Mouse (Mus musculus) thymus, adult 2 months (tissue): ENCODE data around the gene Itgb1bp1. TPM values are rescaled to one million over a fixed set of nuclear protein-coding genes. Genes with fewer than 3 reads are reported as not detected.

Experiments
- DNase-seq: peaks from one replicate; pipeline ENCODE4 v3.0.0; 2021
- H3K27ac ChIP-seq: fragments of 200-500 bp; 2 replicates; pipeline ENCODE4 v1.5.1; 2012; ENCODE audit warnings: low read length, control low read depth; ENCODE audit not compliant: control insufficient read depth, insufficient read depth
- H3K27me3 ChIP-seq: fragments of 200-500 bp; 2 replicates; pipeline ENCODE4 v1.6.1; 2012; ENCODE audit warnings: mild to moderate bottlenecking, low read length, moderate library complexity, mixed read lengths; ENCODE audit not compliant: control insufficient read depth, insufficient read depth
- H3K36me3 ChIP-seq: fragments of 200-500 bp; 2 replicates; pipeline ENCODE4 v1.6.1; 2012; ENCODE audit warnings: mild to moderate bottlenecking, low read length, moderate library complexity; ENCODE audit not compliant: control insufficient read depth, insufficient read depth
- H3K4me1 ChIP-seq: fragments of 200-500 bp; replicated peaks from 2 replicates; pipeline ENCODE4 v1.6.1; 2012; ENCODE audit warnings: low read length; ENCODE audit not compliant: control insufficient read depth, insufficient read depth
- H3K4me3 ChIP-seq: fragments of 200-500 bp; 2 replicates; pipeline ENCODE4 v1.5.1; 2012; ENCODE audit warnings: mild to moderate bottlenecking, low read length, control low read depth, moderate library complexity; ENCODE audit not compliant: control insufficient read depth, insufficient read depth
- CTCF ChIP-seq: fragments of 200-500 bp; IDR thresholded peaks from 2 replicates; pipeline ENCODE4 v1.5.1; 2012; ENCODE audit warnings: mild to moderate bottlenecking, control low read depth, low read length, moderate library complexity, borderline replicate concordance; ENCODE audit not compliant: control insufficient read depth, poor library complexity, insufficient read depth; ENCODE audit errors: extremely low read depth
- POLR2A ChIP-seq: fragments of 200-500 bp; IDR thresholded peaks from 2 replicates; pipeline ENCODE4 v1.6.1; 2012; ENCODE audit warnings: mild to moderate bottlenecking, low read length, control low read depth, moderate library complexity; ENCODE audit not compliant: control insufficient read depth, poor library complexity, insufficient read depth; ENCODE audit errors: extremely low read depth
- WGBS: fragments of 180-500 bp; shearing (Covaris S2); methylation state at CpG from one replicate; pipeline ENCODE4 v1.1.7; 2018; 5-methylcytosine and 5-hydroxymethylcytosine counted together
- polyA plus RNA-seq: library from polyadenylated mRNA; depleted of rRNA; stranded (reverse); fragments of >200 nt; gene quantifications from 2 replicates; pipeline ENCODE4 v1.2.3, GENCODE M21; 2012

The Itgb1bp1 gene
- polyA plus RNA-seq, 1 experiment: 16.2 TPM

GRCm38 (mm10) chr12:21266784-21267098 lies 19.3 kb downstream of the Itgb1bp1 start:
- TF ChIP-seq CTCF (no peak), POLR2A (no peak)
- H3K36me3 ChIP-seq: peaks cover 22% of the 10 kb centered on the region
- H3K4me3 ChIP-seq: no peak overlapping the region
- H3K27ac ChIP-seq: no peak overlapping the region
- DNase-seq: no peak
- WGBS: 84% methylated on average over 2 of the region's 2 CpGs
- H3K4me1 ChIP-seq: no peaks in the 10 kb centered on the region
- H3K27me3 ChIP-seq: no peaks in the 10 kb centered on the region

- DNase-seq: peak; percentile 42
- Histone ChIP-seq H3K27me3 (no peaks in the 10 kb centered on the region), H3K4me3 (no peak overlapping the region), H3K36me3 (peaks cover 16% of the 10 kb centered on the region), H3K4me1 (no peaks in the 10 kb centered on the region), H3K27ac (no peak overlapping the region)
- TF ChIP-seq POLR2A (no peak), CTCF (peak; percentile 57; the same call in 1 of the 2 replicates)
- 84% methylated on average over 14 of the region's 14 CpGs for WGBS
Observed at GRCm38 (mm10) chr12:21265946-21266783, 19.9 kb downstream of the Itgb1bp1 start.

DNA sequence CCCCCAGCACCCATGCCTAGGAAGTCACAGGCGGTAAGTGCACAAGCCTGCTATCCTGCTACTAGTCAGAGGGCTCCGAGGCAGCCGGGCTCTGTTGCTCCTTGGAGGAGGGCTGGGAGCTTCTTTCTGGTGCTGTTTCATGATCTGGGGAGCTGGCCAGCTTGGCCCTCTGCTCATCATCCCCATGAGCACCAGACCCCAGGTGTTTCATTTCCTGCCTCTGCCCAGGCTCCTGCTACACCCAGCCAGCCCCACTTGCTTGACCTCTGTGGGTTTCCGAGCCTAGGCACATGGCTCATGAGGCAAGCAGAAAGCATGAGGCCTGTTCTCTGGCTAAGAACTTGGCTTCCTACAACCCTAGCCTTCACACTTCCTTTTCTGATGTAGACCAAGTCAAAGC lies 20.6 kb downstream of the Itgb1bp1 start:
- Histone ChIP-seq H3K27ac (no peak overlapping the region), H3K36me3 (peaks cover 9% of the 10 kb centered on the region), H3K4me3 (no peak overlapping the region), H3K27me3 (no peaks in the 10 kb centered on the region), H3K4me1 (no peaks in the 10 kb centered on the region)
- WGBS: 96% methylated on average over 4 of the region's 4 CpGs
- no peak for DNase-seq
- no peak for TF ChIP-seq POLR2A
- no peak for TF ChIP-seq CTCF

DNA sequence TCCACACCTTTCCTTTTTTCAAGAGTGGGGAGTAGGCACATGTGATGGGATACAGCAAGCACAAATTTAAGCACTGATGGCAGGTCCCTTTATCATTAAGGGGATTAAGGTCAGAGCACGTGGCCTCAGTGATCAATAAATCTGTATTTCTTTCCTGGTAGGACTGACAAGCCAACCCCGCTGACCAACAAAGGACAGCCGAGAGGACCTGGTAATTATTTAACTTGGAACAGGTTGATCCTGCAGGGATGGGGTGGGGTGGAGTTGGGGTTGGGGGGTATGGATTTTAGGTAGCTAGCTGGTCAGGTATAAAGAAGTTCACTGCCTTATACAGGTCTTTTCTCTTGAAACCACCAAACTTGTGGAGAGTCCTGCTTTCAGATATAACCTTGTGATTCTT lies 21.1 kb downstream of the Itgb1bp1 start:
- Histone ChIP-seq H3K4me1 (no peaks in the 10 kb centered on the region), H3K36me3 (peaks cover 4% of the 10 kb centered on the region), H3K27me3 (no peaks in the 10 kb centered on the region), H3K27ac (no peak overlapping the region), H3K4me3 (no peak overlapping the region)
- TF ChIP-seq CTCF (no peak), POLR2A (no peak)
- DNase-seq: no peak
- WGBS: 97% methylated on average over 3 of the region's 3 CpGs

DNA sequence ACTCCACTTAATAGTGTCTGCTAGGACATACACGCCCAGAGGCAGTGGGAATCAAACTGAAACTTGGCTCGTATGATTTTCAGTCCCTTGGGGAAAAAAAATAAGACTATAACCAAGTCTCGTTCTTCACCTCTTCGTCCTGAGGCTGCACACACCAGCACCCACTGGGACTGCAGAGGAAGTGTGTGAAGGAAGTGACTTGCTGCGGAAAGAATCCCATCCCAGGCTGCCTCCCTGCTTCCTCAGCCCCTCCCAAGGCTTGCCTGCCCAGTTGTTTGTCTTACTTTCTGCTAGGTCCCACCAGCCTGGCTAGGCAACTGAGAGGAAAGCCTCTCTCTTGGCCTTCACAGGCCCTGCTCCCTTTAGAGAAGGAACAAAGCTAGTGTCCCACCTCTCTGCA lies 21.8 kb downstream of the Itgb1bp1 start:
- Histone ChIP-seq H3K4me3 (no peak overlapping the region), H3K27ac (no peak overlapping the region), H3K36me3 (peaks cover 4% of the 10 kb centered on the region; the same call in 1 of the 2 replicates), H3K4me1 (no peaks in the 10 kb centered on the region), H3K27me3 (no peaks in the 10 kb centered on the region)
- WGBS: 77% methylated on average over 5 of the region's 5 CpGs
- no peak for TF ChIP-seq POLR2A
- no peak for TF ChIP-seq CTCF
- DNase-seq: no peak

DNA sequence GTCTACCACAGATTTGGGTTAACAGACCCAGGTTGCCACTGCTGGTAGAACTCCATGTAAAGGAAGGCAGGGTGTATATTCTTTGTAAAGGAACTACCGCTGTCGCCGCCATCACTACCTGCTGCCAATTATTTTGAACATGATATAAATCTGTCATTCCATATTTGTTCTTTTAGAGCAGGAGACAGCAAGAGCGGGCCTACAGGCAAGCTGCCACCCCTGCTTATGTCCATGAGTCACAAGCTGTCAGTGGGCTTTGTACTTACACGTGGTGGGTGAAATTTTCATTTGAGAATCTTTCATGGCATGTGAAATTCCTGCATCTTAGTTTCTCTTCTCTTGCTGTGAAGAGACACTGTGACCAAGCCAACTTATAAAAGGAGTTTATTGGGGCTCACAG lies 22.8 kb downstream of the Itgb1bp1 start:
- Histone ChIP-seq H3K4me3 (no peak overlapping the region), H3K27ac (no peak overlapping the region), H3K4me1 (no peaks in the 10 kb centered on the region), H3K36me3 (peaks cover 3% of the 10 kb centered on the region; the same call in 1 of the 2 replicates), H3K27me3 (no peaks in the 10 kb centered on the region)
- no peak for DNase-seq
- 97% methylated on average over 5 of the region's 5 CpGs for WGBS
- TF ChIP-seq CTCF (no peak), POLR2A (no peak)

DNA sequence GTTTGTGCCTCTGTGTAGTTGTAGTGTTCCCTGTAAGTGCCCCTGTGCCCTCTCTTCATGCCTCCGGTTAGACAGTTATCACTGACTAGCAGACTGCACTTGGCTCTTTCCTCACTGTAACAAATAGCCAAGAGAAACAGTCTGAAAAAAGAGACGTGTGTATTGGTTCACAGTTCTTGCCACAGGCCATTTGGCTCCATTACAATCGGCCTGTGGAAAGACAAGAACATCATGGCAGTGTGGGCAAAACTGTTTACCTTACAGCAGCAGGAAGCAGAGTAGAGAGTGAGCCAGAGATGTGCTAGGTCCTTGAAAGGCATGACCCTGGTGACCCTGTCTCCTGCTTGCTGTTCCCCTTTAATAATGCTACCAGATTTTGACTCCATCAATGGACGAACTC lies 24.6 kb downstream of the Itgb1bp1 start:
- Histone ChIP-seq H3K27ac (no peak overlapping the region), H3K4me1 (no peaks in the 10 kb centered on the region), H3K36me3 (no peaks in the 10 kb centered on the region), H3K27me3 (no peaks in the 10 kb centered on the region), H3K4me3 (no peak overlapping the region)
- WGBS: 93% methylated on average over 4 of the region's 4 CpGs
- TF ChIP-seq POLR2A: no peak
- TF ChIP-seq CTCF: no peak
- no peak for DNase-seq
